Mouse (Mus musculus): Measurements from ENCODE around the gene Rtl4. TPM values are rescaled to one million over a fixed set of nuclear protein-coding genes. Genes with fewer than 3 reads are reported as not detected.

Rtl4 gene
- not detected for total RNA-seq (2022)

- no peak for DNase-seq (ENCODE audit: low spot score)
These were observed at the start of gene Rtl4 for GRCm38 (mm10) chrX:144688207-144689118. Rtl4 (plus strand) TSS chrX:144688907.

DNA sequence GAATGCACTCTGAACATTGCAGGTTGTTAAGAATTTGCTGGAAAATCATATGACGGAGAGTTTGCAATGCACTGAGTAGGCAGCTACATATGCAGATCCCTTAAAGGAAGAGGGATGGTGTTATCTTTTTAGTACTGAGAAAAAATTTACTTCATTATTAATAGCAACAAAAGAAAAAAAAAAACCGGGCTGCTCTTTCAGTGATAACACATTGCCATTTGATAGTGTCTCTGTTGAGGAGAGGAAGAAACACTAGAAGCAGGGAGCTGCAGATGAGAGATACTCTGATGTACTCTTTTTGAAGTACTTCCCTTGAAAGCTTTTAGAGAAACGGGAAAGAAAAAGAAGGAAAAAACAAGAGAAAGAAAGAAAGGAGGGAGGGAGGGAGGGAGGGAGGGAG, 44.0 kb upstream of the Rtl4 start:
- DNase-seq (ENCODE audit: low spot score), result no peak

GRCm38 (mm10) chrX:144645394-144645793, 43.3 kb upstream of the Rtl4 start:
- no peak for DNase-seq (ENCODE audit: low spot score)

DNA sequence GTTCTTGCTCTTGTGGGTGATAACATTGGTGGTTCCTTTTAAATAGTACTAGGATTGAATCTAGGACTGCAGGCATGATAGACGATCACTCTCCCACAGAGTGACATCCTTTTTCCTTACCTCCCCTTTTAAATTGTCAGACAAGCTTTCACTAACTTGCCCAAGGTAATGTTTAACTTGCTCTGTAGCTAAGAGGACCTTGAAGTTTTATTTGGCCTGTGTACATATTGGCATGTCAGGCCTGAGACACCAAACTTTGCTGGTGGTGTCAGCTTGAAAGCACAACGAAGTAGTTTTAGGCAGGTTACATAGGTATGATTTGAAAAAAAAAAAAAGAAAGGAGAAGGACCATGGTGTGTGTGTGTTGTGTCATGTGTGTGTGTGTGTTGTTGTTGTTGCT, 36.5 kb upstream of the Rtl4 start:
- DNase-seq (ENCODE audit: low spot score), result no peak

DNA sequence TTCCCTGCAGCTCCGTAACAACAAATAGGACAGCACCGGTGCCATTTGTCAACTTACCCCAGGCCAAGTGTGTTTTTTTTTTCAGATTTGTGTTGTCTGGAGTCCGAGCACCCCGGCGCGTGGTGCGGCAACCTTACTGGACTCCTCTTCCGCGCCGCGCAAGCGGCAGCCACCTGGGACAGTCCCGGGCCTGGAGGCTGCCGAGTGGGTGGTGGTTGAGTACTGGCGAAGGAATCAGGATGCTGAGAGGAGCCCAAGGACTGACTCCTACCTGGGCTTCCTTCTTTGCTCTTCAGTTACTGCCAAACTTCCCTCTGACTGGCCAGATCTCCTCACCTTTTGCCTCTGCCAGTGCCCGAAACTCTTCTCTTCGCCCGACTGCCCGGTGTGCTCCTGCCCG, 965 bp upstream of the Rtl4 start:
- DNase-seq (ENCODE audit: low spot score), result no peak

DNA sequence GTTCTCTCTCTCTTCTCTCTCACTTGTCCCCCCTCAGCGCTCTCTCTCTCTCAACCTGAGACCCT, 733 bp upstream of the Rtl4 start, which contains the start of gene Trpc5:
Gene Trpc5, minus strand, starts transcription at position 39 of the 65 bp plus-strand sequence.
- DNase-seq (ENCODE audit: low spot score), result no peak

GRCm38 (mm10) chrX:144689119-144689858, 582 bp downstream of the Rtl4 start:
- no peak for DNase-seq (ENCODE audit: low spot score)

DNA sequence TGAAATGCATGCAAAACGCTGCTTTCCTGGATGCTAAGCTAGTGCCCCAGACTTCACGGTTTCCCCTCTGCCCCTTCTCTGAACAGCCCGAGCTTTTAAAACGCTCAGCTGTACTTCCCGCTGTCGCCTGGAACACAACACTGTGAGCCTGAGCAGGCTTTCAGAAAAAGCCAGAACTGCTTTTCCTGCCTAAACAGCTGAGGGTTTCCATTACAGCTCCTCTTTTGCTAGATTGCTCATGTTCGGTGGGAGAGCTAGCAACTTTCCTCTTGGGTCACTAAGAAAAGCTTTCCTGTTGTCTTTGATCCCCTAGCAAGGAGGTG, 1.1 kb downstream of the Rtl4 start:
- no peak for DNase-seq (ENCODE audit: low spot score)

DNA sequence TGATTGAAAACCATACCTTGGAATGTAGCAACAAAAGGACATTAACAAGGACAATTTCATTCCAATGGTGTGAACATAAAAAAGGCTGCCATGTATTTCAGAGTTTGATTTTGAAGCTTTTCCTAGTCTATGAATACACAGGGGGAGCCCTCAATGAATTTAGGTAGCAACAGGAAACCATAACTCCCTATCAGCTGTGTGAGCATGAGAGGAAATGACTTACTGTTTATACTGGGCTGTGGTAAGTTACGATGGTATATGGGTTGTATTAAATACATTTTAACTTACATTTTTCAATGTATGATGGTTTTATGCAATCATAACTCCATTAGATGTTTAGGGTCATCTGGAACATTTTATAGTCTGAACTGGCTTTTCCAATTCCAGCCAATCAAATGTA, 27.6 kb downstream of the Rtl4 start:
- no peak for DNase-seq (ENCODE audit: low spot score)

DNA sequence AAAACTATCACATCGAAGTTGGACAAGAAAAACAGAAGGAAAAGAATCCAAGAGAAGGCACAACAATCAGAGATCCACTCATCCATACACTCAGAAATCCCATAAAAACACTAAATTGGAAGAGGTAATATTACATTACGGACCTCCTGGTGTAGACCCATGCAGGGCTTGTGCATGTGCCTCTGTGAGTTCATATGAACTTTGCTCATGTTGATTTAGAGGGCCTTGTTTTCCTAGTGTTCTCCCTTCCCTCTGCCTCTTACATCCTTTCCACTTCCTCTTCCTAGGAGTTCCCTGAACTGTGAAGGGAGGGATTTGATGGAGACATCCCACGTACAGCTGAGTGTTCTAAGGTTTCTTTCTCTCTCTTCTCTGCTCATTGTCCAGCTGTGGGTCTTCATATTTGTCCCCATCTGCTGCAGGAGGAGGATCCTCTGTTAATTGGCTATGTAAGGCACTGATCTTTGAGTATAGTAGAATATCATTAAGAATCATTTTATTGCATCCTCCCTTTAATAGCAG, 58.9 kb downstream of the Rtl4 start:
- no peak for DNase-seq (ENCODE audit: low spot score)

DNA sequence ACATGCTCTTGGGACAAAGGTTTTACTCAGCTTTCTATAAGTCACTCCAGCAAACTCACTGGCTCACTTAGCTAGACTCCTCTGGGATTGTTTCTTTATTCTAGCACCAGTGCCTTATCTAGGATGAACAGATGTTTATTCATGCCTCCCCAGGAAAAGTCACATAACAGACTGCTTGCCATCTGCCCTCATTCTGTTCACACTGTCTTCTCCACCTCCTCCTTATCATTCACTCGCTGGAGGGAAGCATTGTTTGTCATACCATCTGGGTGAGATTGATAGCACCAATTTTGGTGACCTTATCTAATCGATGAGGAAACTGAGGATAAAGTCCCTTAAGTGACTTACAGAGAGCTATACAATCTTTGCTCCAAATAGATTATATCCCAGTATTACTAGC, 298.3 kb downstream of the Rtl4 start:
- no peak for DNase-seq (ENCODE audit: low spot score)

DNA sequence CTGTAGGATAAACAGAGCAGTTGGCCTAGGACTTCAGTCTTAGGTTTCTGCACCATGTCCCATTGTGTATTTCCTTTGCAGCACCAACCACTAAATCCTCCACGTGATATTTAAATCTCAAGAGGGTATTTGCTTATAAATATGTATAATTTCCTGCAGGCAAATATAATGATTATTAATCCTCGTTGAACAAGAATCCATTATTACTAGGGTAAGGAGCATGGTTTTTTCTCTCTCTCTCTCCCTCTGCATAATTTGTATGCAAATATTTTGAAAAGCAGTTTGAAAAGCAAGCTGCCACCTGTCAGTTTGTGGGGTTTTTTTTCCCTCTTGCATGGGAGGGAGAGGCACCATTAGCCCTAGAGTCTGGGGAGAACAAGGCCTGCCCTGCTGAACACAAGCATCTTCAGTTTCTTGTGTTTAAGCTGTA, 376.8 kb downstream of the Rtl4 start:
- no peak for DNase-seq (ENCODE audit: low spot score)

DNA sequence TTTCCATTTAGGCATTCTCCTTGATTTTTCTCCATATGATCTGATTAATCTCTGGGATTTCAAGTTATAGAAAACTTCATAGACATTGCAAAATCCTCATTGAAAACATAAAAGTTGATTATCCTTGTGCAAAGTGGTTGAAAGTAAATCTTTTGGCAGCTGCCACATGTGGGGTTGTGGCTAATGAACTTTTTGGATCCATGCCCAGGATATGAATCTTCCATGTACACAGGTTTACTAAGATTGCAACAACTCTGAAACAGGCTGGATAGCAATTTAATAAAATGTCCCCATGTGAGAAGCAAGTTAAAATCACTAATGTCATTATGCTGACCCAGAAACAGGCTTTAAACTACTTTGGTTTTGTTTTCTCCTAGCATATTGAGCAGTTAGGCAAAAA, 401.1 kb downstream of the Rtl4 start:
- no peak for DNase-seq (ENCODE audit: low spot score)

GRCm38 (mm10) chrX:145090360-145090759, 401.7 kb downstream of the Rtl4 start:
- DNase-seq (ENCODE audit: low spot score), result no peak

- DNase-seq (ENCODE audit: low spot score), result no peak
These were observed 402.3 kb downstream of the Rtl4 start for GRCm38 (mm10) chrX:145090964-145091363.

Small RNA genes within 50 kb of the gene (microRNA-seq; reads per million reads assigned to microRNA genes)
- not detected for gene Mir3472

Other genes starting within 250 kb of the Rtl4 start
- gene Trpc5os, start 232.3 kb upstream of the Rtl4 start, total RNA-seq (2022), result not detected
- gene Trpc5, start 727 bp upstream of the Rtl4 start, total RNA-seq (2022), result not detected

Measured in heart, adult 8-10 months (tissue).